Mouse (Mus musculus) brain, embryonic 14.5 days (tissue): ENCODE measurements around the gene Hbq1a.

ENCODE experiments used
- CTCF ChIP-seq: fragments of 200-500 bp; IDR thresholded peaks from 2 replicates; pipeline ENCODE4 v1.5.1; 2012; ENCODE audit warnings: inconsistent platforms, mild to moderate bottlenecking, moderate library complexity, borderline replicate concordance; ENCODE audit not compliant: insufficient read depth, insufficient read length; ENCODE audit errors: extremely low read depth
- POLR2A ChIP-seq: fragments of 200-500 bp; IDR thresholded peaks from 2 replicates; pipeline ENCODE4 v1.6.1; 2012; ENCODE audit warnings: mild to moderate bottlenecking, inconsistent platforms, borderline replicate concordance; ENCODE audit not compliant: poor library complexity, insufficient read depth, insufficient read length, severe bottlenecking; ENCODE audit errors: extremely low read depth

GRCm38 (mm10) chr11:32309446-32309845 lies 9.6 kb downstream of the Hbq1a start:
- TF ChIP-seq CTCF = no peak
- no peak for TF ChIP-seq POLR2A
